Mouse (Mus musculus) kidney, embryonic 15.5 days (tissue): ENCODE results near the gene Trim47. TPM values are rescaled to one million over a fixed set of nuclear protein-coding genes. Genes with fewer than 3 reads are reported as not detected.
A peak's percentile ranks its signal among the peaks of the same experiment; 100 is the strongest.
"Not testable (repeated sequence)": the region's sequence is repeated elsewhere in the genome, so short reads cannot be mapped to it uniquely, and the experiment has no call there.

Experiments
- ATAC-seq: fragments of 200-750 bp; cut with Nextera tagmentation; replicated peaks from 2 replicates; pipeline ENCODE4 v1.8.0; 2017; ENCODE audit warnings: moderate TSS enrichment; ENCODE audit not compliant: low FRiP score
- H3K27ac ChIP-seq: fragments of 300-500 bp; sonication (generic); 2 replicates; pipeline ENCODE4 v1.5.1; 2015; ENCODE audit warnings: mild to moderate bottlenecking, inconsistent platforms
- H3K27me3 ChIP-seq: fragments of 300-500 bp; sonication (generic); 2 replicates; pipeline ENCODE4 v1.6.1; 2015; ENCODE audit warnings: inconsistent platforms
- H3K36me3 ChIP-seq: fragments of 300-500 bp; sonication (generic); 2 replicates; pipeline ENCODE4 v1.6.1; 2015; ENCODE audit warnings: inconsistent platforms
- H3K4me1 ChIP-seq: fragments of 300-500 bp; sonication (generic); 2 replicates; pipeline ENCODE4 v1.6.1; 2015; ENCODE audit warnings: inconsistent platforms
- H3K4me2 ChIP-seq: fragments of 300-500 bp; sonication (generic); 2 replicates; pipeline ENCODE4 v1.6.1; 2015; ENCODE audit warnings: moderate library complexity, mild to moderate bottlenecking, inconsistent platforms
- H3K4me3 ChIP-seq: fragments of 300-500 bp; sonication (generic); replicated peaks from 2 replicates; pipeline ENCODE4 v1.5.1; 2015; ENCODE audit warnings: mild to moderate bottlenecking, inconsistent platforms
- H3K9ac ChIP-seq: fragments of 300-500 bp; sonication (generic); 2 replicates; pipeline ENCODE4 v1.6.1; 2015; ENCODE audit warnings: mild to moderate bottlenecking, inconsistent platforms
- H3K9me3 ChIP-seq: fragments of 300-500 bp; sonication (generic); replicated peaks from 2 replicates; pipeline ENCODE4 v1.6.1; 2016; ENCODE audit warnings: inconsistent platforms
- WGBS: fragments of 180-500 bp; shearing (Covaris S2); methylation state at CpG from one replicate; pipeline ENCODE4 v1.1.7; 2015; ENCODE audit warnings: mixed read lengths; 5-methylcytosine and 5-hydroxymethylcytosine counted together
- polyA plus RNA-seq: library from polyadenylated mRNA; unstranded; fragments of >200 nt; fragmentation: Nextera tagmentation; extraction: Ambion mirVana; gene quantifications from 2 replicates; pipeline ENCODE4 v1.2.1, GENCODE M21; 2015

Trim47 gene
- polyA plus RNA-seq, 1 experiment from 2014 or later = 24.6 TPM

- peaks cover 17% of the 10 kb centered on the region for H3K4me1 ChIP-seq
- H3K4me3 ChIP-seq = no peak overlapping the region
- no peak for ATAC-seq
- no peak overlapping the region for H3K9ac ChIP-seq
- no peaks in the 10 kb centered on the region; the same call in 1 of the 2 replicates for H3K9me3 ChIP-seq
- H3K27ac ChIP-seq = peak overlapping the region; percentile 70
- peak overlapping the region; percentile 19; the same call in 1 of the 2 replicates for H3K4me2 ChIP-seq
- no peaks in the 10 kb centered on the region for H3K27me3 ChIP-seq
- 49% methylated on average over 16 of the region's 16 CpGs for WGBS
- H3K36me3 ChIP-seq = no peaks in the 10 kb centered on the region
These were observed 33.0 kb downstream of the Trim47 start for GRCm38 (mm10) chr11:116093771-116094565.

GRCm38 (mm10) chr11:116092959-116093358 is 34.1 kb downstream of the Trim47 start:
- H3K4me2 ChIP-seq, H3K9ac ChIP-seq, H3K9me3 ChIP-seq, H3K36me3 ChIP-seq, ATAC-seq, H3K27me3 ChIP-seq, H3K27ac ChIP-seq, H3K4me3 ChIP-seq: not testable (repeated sequence)
- whole genome bisulfite sequencing = 88% methylated on average over 6 of the region's 6 CpGs
- H3K4me1 ChIP-seq = peaks cover 16% of the 10 kb centered on the region

GRCm38 (mm10) chr11:116091591-116091990 is 35.4 kb downstream of the Trim47 start:
- no peak for ATAC-seq
- no peak overlapping the region for H3K4me3 ChIP-seq

GRCm38 (mm10) chr11:116089545-116089944 is 37.5 kb downstream of the Trim47 start:
- H3K4me3 ChIP-seq = no peak overlapping the region
- H3K4me1 ChIP-seq = peaks cover 32% of the 10 kb centered on the region
- no peak overlapping the region for H3K27ac ChIP-seq
- H3K27me3 ChIP-seq = no peaks in the 10 kb centered on the region
- 86% methylated on average over 6 of the region's 6 CpGs for WGBS
- H3K4me2 ChIP-seq = no peak overlapping the region
- no peak overlapping the region for H3K9ac ChIP-seq
- peaks cover 6% of the 10 kb centered on the region; the same call in 1 of the 2 replicates for H3K36me3 ChIP-seq
- H3K9me3 ChIP-seq = no peaks in the 10 kb centered on the region
- no peak for ATAC-seq

More at GRCm38 (mm10) chr11:116091591-116091990, 35.4 kb downstream of the Trim47 start:
- Histone ChIP-seq H3K4me1 (peaks cover 21% of the 10 kb centered on the region), H3K9me3 (no peaks in the 10 kb centered on the region; the same call in 1 of the 2 replicates), H3K9ac (no peak overlapping the region), H3K36me3 (no peaks in the 10 kb centered on the region), H3K27me3 (no peaks in the 10 kb centered on the region), H3K27ac (no peak overlapping the region), H3K4me2 (no peak overlapping the region)
- 83% methylated on average over 6 of the region's 6 CpGs for WGBS

- no peak overlapping the region for H3K4me2 ChIP-seq
- H3K36me3 ChIP-seq = peaks cover 10% of the 10 kb centered on the region
- 83% methylated on average over 11 of the region's 11 CpGs for WGBS
- H3K9me3 ChIP-seq = no peaks in the 10 kb centered on the region
- no peak overlapping the region for H3K4me3 ChIP-seq
- no peak overlapping the region for H3K9ac ChIP-seq
- no peaks in the 10 kb centered on the region for H3K27me3 ChIP-seq
- H3K27ac ChIP-seq = no peak overlapping the region
- ATAC-seq = no peak
- peaks cover 29% of the 10 kb centered on the region for H3K4me1 ChIP-seq
These were observed 38.1 kb downstream of the Trim47 start for GRCm38 (mm10) chr11:116088741-116089394.

- Histone ChIP-seq H3K4me3 (no peak overlapping the region), H3K9me3 (no peaks in the 10 kb centered on the region), H3K36me3 (peaks cover 17% of the 10 kb centered on the region), H3K27ac (peak overlapping the region; percentile 87), H3K9ac (no peak overlapping the region), H3K4me2 (peak overlapping the region; percentile 61), H3K4me1 (peaks cover 23% of the 10 kb centered on the region), H3K27me3 (no peaks in the 10 kb centered on the region)
- WGBS = 78% methylated on average over 8 of the region's 8 CpGs
- no peak for ATAC-seq
These were observed 38.8 kb downstream of the Trim47 start for GRCm38 (mm10) chr11:116088188-116088587.

- Histone ChIP-seq H3K4me3 (peak overlapping the region; percentile 55), H3K27ac (peak overlapping the region; percentile 87), H3K36me3 (peaks cover 24% of the 10 kb centered on the region), H3K9me3 (no peaks in the 10 kb centered on the region), H3K4me2 (peak overlapping the region; percentile 61), H3K4me1 (peaks cover 23% of the 10 kb centered on the region), H3K9ac (peak overlapping the region; percentile 33; the same call in 1 of the 2 replicates), H3K27me3 (no peaks in the 10 kb centered on the region)
- 3% methylated on average over 31 of the region's 31 CpGs for WGBS
- peak; percentile 77 for ATAC-seq
These were observed 39.5 kb downstream of the Trim47 start for GRCm38 (mm10) chr11:116087194-116088130.

GRCm38 (mm10) chr11:116086258-116087193 is 40.5 kb downstream of the Trim47 start, which contains the start of gene Wbp2:
Gene Wbp2 (minus strand): TSS chr11:116086995.
- H3K27ac ChIP-seq = peak within 1 kb of the TSS; percentile 87
- H3K4me1 ChIP-seq = peaks cover 23% of the 10 kb centered on the region
- H3K4me3 ChIP-seq = peak within 1 kb of the TSS; percentile 55
- H3K27me3 ChIP-seq = no peaks in the 10 kb centered on the region
- WGBS = 3% methylated on average over 38 of the region's 43 CpGs
- H3K4me2 ChIP-seq = peak within 1 kb of the TSS; percentile 61
- H3K9ac ChIP-seq = peak within 1 kb of the TSS; percentile 40
- peak; percentile 97 for ATAC-seq
- H3K36me3 ChIP-seq = peaks cover 34% of the 10 kb centered on the region
- no peaks in the 10 kb centered on the region for H3K9me3 ChIP-seq

- ATAC-seq = no peak
- Histone ChIP-seq H3K4me1 (peaks cover 28% of the 10 kb centered on the region), H3K4me2 (no peak overlapping the region), H3K4me3 (no peak overlapping the region), H3K9ac (no peak overlapping the region), H3K36me3 (peaks cover 57% of the 10 kb centered on the region), H3K27ac (no peak overlapping the region), H3K27me3 (no peaks in the 10 kb centered on the region), H3K9me3 (no peaks in the 10 kb centered on the region)
- WGBS = 94% methylated on average over 6 of the region's 6 CpGs
These were observed 42.8 kb downstream of the Trim47 start for GRCm38 (mm10) chr11:116084166-116084565.

GRCm38 (mm10) chr11:116083096-116083672 is 43.8 kb downstream of the Trim47 start:
- H3K4me3 ChIP-seq = no peak overlapping the region
- WGBS = 91% methylated on average over 14 of the region's 14 CpGs
- H3K36me3 ChIP-seq = peaks cover 63% of the 10 kb centered on the region
- no peak for ATAC-seq
- H3K27me3 ChIP-seq = no peaks in the 10 kb centered on the region
- H3K9me3 ChIP-seq = no peaks in the 10 kb centered on the region
- no peak overlapping the region for H3K4me2 ChIP-seq
- peaks cover 33% of the 10 kb centered on the region for H3K4me1 ChIP-seq
- no peak overlapping the region for H3K27ac ChIP-seq
- H3K9ac ChIP-seq = no peak overlapping the region
